Mouse (Mus musculus) hindbrain, embryonic 13.5 days (tissue): ENCODE results near the gene Ces3b. TPM values are rescaled to one million over a fixed set of nuclear protein-coding genes. Genes with fewer than 3 reads are reported as not detected.
"Not testable (repeated sequence)": the region's sequence is repeated elsewhere in the genome, so short reads cannot be mapped to it uniquely, and the experiment has no call there.

ENCODE experiments used
- ATAC-seq: fragments of 200-750 bp; cut with Nextera tagmentation; 2 replicates; pipeline ENCODE4 v1.8.0; 2017; ENCODE audit warnings: moderate TSS enrichment; ENCODE audit not compliant: low FRiP score
- H3K27ac ChIP-seq: fragments of 300-500 bp; sonication (generic); 2 replicates; pipeline ENCODE4 v1.5.1; 2015; ENCODE audit warnings: inconsistent platforms, mild to moderate bottlenecking, moderate library complexity
- H3K27me3 ChIP-seq: fragments of 300-500 bp; sonication (generic); 2 replicates; pipeline ENCODE4 v1.6.1; 2015; ENCODE audit warnings: mild to moderate bottlenecking, inconsistent platforms
- H3K36me3 ChIP-seq: fragments of 300-500 bp; sonication (generic); 2 replicates; pipeline ENCODE4 v1.6.1; 2015; ENCODE audit warnings: mild to moderate bottlenecking, inconsistent platforms
- H3K4me1 ChIP-seq: fragments of 300-500 bp; sonication (generic); replicated peaks from 2 replicates; pipeline ENCODE4 v1.6.1; 2015; ENCODE audit warnings: inconsistent platforms
- H3K4me2 ChIP-seq: fragments of 300-500 bp; sonication (generic); 2 replicates; pipeline ENCODE4 v1.6.1; 2015; ENCODE audit warnings: inconsistent platforms, mild to moderate bottlenecking, moderate library complexity
- H3K4me3 ChIP-seq: fragments of 300-500 bp; sonication (generic); 2 replicates; pipeline ENCODE4 v1.5.1; 2015; ENCODE audit warnings: mild to moderate bottlenecking, inconsistent platforms
- H3K9ac ChIP-seq: fragments of 300-500 bp; sonication (generic); 2 replicates; pipeline ENCODE4 v1.6.1; 2015; ENCODE audit warnings: mild to moderate bottlenecking, inconsistent platforms
- H3K9me3 ChIP-seq: fragments of 300-500 bp; sonication (generic); 2 replicates; pipeline ENCODE4 v1.6.1; 2016; ENCODE audit warnings: inconsistent platforms
- WGBS: fragments of 180-500 bp; shearing (Covaris S2); methylation state at CpG from one replicate; pipeline ENCODE4 v1.1.7; 2015; 5-methylcytosine and 5-hydroxymethylcytosine counted together
- polyA plus RNA-seq: library from polyadenylated mRNA; unstranded; fragments of >200 nt; fragmentation: Nextera tagmentation; extraction: Ambion mirVana; gene quantifications from 2 replicates; pipeline ENCODE4 v1.2.1, GENCODE M21; 2015

Gene Ces3b
- not detected in 2 replicates for polyA plus RNA-seq

GRCm38 (mm10) chr8:105083449-105084050, at the start of gene Ces3b:
TSS of gene Ces3b (plus strand) at chr8:105083753.
- no peaks in the 10 kb centered on the region for H3K9me3 ChIP-seq
- ATAC-seq: no peak
- no peaks in the 10 kb centered on the region for H3K36me3 ChIP-seq
- H3K9ac ChIP-seq: no peak within 1 kb of the TSS
- H3K27ac ChIP-seq: no peak within 1 kb of the TSS
- no peak within 1 kb of the TSS for H3K4me2 ChIP-seq
- no peaks in the 10 kb centered on the region for H3K27me3 ChIP-seq
- 80% methylated on average over 7 of the region's 7 CpGs for WGBS
- no peaks in the 10 kb centered on the region for H3K4me1 ChIP-seq
- H3K4me3 ChIP-seq: no peak within 1 kb of the TSS

GRCm38 (mm10) chr8:105043510-105043909, 40.0 kb upstream of the Ces3b start:
- Histone ChIP-seq H3K4me3 (no peak overlapping the region), H3K27ac (no peak overlapping the region), H3K27me3 (no peaks in the 10 kb centered on the region), H3K9me3 (no peaks in the 10 kb centered on the region), H3K4me2 (no peak overlapping the region), H3K36me3 (no peaks in the 10 kb centered on the region), H3K4me1 (no peaks in the 10 kb centered on the region), H3K9ac (no peak overlapping the region)
- WGBS: 70% methylated on average over 1 of the region's 1 CpGs
- no peak for ATAC-seq

- no peak for ATAC-seq
- 85% methylated on average over 3 of the region's 3 CpGs for WGBS
- no peaks in the 10 kb centered on the region for H3K27me3 ChIP-seq
- H3K4me3 ChIP-seq: no peak overlapping the region
- H3K4me2 ChIP-seq: no peak overlapping the region
- H3K36me3 ChIP-seq: no peaks in the 10 kb centered on the region
- no peak overlapping the region for H3K9ac ChIP-seq
- no peak overlapping the region for H3K27ac ChIP-seq
- no peaks in the 10 kb centered on the region for H3K4me1 ChIP-seq
- no peaks in the 10 kb centered on the region for H3K9me3 ChIP-seq
Observed at GRCm38 (mm10) chr8:105045824-105046401, 37.6 kb upstream of the Ces3b start.

DNA sequence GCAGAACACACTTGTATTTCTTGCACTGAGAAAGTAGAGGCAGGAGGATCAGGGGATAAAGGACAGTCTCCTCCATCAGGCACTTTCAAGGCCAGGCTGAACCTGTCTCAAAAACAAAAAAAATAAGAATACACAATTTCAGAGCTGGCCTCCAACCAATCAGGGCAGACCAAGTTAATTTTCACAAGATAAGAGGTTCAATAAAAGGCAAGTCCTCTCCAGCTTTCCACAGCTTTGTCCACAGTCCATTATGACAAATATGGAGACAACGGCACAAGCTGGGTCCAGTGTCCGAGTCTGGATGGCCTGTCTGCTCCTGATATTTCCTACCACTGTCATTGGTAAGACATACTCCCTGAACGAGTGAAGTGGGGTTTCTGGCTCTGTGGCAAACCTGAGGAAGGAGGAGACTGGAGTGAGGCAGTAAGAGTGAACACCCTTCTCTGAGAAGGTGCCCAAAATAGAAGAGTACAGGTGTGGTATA, 35.1 kb upstream of the Ces3b start, which contains the start of gene Ces3a:
Gene Ces3a, plus strand, starts transcription at position 231 of the 484 bp plus-strand sequence.
- H3K4me1 ChIP-seq: no peaks in the 10 kb centered on the region
- H3K36me3 ChIP-seq: no peaks in the 10 kb centered on the region
- no peak within 1 kb of the TSS for H3K4me2 ChIP-seq
- no peak within 1 kb of the TSS for H3K4me3 ChIP-seq
- H3K27ac ChIP-seq: no peak within 1 kb of the TSS
- H3K9me3 ChIP-seq: no peaks in the 10 kb centered on the region
- no peak within 1 kb of the TSS for H3K9ac ChIP-seq
- no peaks in the 10 kb centered on the region for H3K27me3 ChIP-seq
- no peak for ATAC-seq
- 82% methylated on average over 3 of the region's 3 CpGs for WGBS

- H3K27me3 ChIP-seq: no peaks in the 10 kb centered on the region
- H3K4me2 ChIP-seq: no peak overlapping the region
- no peaks in the 10 kb centered on the region for H3K9me3 ChIP-seq
- H3K4me1 ChIP-seq: no peaks in the 10 kb centered on the region
- H3K27ac ChIP-seq: no peak overlapping the region
- H3K9ac ChIP-seq: no peak overlapping the region
- no peaks in the 10 kb centered on the region for H3K36me3 ChIP-seq
- H3K4me3 ChIP-seq: no peak overlapping the region
- ATAC-seq: no peak
- WGBS: 94% methylated on average over 4 of the region's 4 CpGs
Observed at GRCm38 (mm10) chr8:105056211-105056610, 27.3 kb upstream of the Ces3b start.

DNA sequence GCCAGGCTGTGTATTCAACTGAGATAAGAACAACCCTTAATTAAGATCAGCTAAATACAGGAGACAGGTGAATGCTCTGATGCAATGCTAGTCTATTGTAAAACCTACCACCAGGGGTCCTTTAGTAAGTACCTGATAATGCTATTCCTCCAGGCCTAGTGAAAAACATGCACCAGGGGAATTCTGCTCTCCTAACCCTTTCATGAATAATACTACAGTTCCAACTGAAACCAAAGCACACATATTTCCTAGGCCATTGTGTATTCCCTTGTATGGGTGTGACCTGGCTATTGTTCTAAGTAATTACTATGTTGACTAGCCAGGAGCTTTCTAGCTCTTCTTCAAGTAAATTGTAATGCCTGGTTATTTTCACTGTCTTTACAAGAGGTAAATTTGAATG, 23.5 kb upstream of the Ces3b start:
- no peak for ATAC-seq
- Histone ChIP-seq H3K9me3 (no peaks in the 10 kb centered on the region), H3K36me3 (no peaks in the 10 kb centered on the region), H3K4me1 (no peaks in the 10 kb centered on the region), H3K27me3 (no peaks in the 10 kb centered on the region), H3K27ac (no peak overlapping the region), H3K4me2 (no peak overlapping the region), H3K9ac (no peak overlapping the region), H3K4me3 (no peak overlapping the region)

GRCm38 (mm10) chr8:105066761-105067160, 16.8 kb upstream of the Ces3b start:
- WGBS: 0% methylated on average over 1 of the region's 1 CpGs
- no peaks in the 10 kb centered on the region for H3K9me3 ChIP-seq
- no peak overlapping the region for H3K9ac ChIP-seq
- no peak overlapping the region for H3K27ac ChIP-seq
- no peak overlapping the region for H3K4me2 ChIP-seq
- no peaks in the 10 kb centered on the region for H3K27me3 ChIP-seq
- no peaks in the 10 kb centered on the region for H3K4me1 ChIP-seq
- no peak overlapping the region for H3K4me3 ChIP-seq
- 0 out of 2 replicates have a peak, but pooled peaks have one; percentile 49 for ATAC-seq
- no peaks in the 10 kb centered on the region for H3K36me3 ChIP-seq

GRCm38 (mm10) chr8:105067905-105068304, 15.6 kb upstream of the Ces3b start:
- H3K36me3 ChIP-seq, H3K4me2 ChIP-seq, H3K9ac ChIP-seq, H3K9me3 ChIP-seq, H3K4me3 ChIP-seq, H3K27ac ChIP-seq, H3K4me1 ChIP-seq, ATAC-seq, H3K27me3 ChIP-seq: not testable (repeated sequence)
- 69% methylated on average over 7 of the region's 7 CpGs for WGBS

DNA sequence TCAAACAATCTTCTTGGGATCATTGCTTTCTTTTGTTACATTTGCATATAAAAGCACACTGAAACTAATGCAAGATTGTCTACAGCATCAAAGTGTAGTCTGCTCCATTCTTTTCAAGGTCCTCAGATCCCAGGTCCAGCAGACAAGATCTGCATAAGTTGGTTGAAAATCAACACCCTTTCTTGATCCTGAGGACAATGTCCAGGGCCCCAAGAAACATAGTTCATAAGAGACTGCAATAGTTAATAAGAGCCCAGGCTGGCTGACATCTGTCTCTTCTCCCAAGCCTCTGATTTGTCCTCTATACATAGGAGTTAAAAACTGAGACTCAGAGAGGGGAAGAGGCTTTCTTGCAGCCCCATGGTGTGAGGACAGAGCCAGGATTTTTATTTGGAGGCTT, 14.6 kb upstream of the Ces3b start:
- Histone ChIP-seq H3K4me2 (no peak overlapping the region), H3K4me3 (no peak overlapping the region), H3K4me1 (no peaks in the 10 kb centered on the region), H3K27ac (no peak overlapping the region), H3K9ac (no peak overlapping the region), H3K36me3 (no peaks in the 10 kb centered on the region), H3K27me3 (no peaks in the 10 kb centered on the region), H3K9me3 (no peaks in the 10 kb centered on the region)
- ATAC-seq: no peak

- H3K27me3 ChIP-seq: no peaks in the 10 kb centered on the region
- WGBS: 98% methylated on average over 4 of the region's 4 CpGs
- H3K27ac ChIP-seq: no peak overlapping the region
- no peaks in the 10 kb centered on the region for H3K9me3 ChIP-seq
- no peak for ATAC-seq
- no peak overlapping the region for H3K4me3 ChIP-seq
- H3K4me2 ChIP-seq: no peak overlapping the region
- H3K36me3 ChIP-seq: no peaks in the 10 kb centered on the region
- no peaks in the 10 kb centered on the region for H3K4me1 ChIP-seq
- no peak overlapping the region for H3K9ac ChIP-seq
Observed at GRCm38 (mm10) chr8:105076601-105077000, 7.0 kb upstream of the Ces3b start.

DNA sequence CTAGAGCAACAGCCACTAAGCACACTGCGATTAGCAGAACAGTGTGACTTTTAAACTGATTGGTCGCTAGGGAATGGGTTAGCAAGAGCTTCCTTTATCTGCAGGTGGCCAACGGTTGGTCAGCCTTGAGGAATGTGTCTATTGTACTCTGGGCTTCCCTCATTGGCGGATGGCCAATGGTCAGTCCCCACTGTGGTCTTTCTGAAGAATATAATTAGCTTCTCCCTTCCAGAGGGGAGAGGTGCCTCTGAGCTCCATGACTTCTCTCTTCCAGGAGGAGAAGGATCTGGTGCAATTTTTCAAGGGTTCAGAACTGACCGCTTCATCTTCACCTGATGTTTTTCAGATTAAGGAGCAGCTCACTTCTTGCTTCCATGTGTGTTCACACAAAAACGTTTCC, 6.5 kb upstream of the Ces3b start:
- Histone ChIP-seq H3K27ac (no peak overlapping the region), H3K9me3 (no peaks in the 10 kb centered on the region), H3K4me3 (no peak overlapping the region), H3K4me1 (no peaks in the 10 kb centered on the region), H3K27me3 (no peaks in the 10 kb centered on the region), H3K36me3 (no peaks in the 10 kb centered on the region), H3K9ac (no peak overlapping the region), H3K4me2 (no peak overlapping the region)
- WGBS: 65% methylated on average over 6 of the region's 6 CpGs
- no peak for ATAC-seq

DNA sequence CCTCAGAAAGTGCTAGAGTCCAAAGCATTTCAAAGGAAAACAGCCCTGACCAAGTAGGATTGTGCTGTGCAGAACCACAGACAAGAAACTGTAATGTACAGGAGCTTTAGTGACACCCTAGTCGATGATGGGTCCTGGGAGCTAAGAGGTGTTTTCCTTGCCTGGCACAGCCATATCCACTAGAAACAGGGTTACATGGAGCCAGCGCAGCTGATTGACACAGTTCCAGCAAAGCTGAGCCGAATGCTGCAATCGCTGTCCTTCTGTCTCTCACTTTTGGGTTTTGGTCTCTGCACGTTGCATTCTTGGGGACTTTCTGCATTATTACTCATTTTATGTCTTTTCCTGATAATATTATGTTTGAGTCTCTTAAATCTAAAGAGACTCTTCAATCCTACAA, 5.0 kb upstream of the Ces3b start:
- Histone ChIP-seq H3K36me3 (no peaks in the 10 kb centered on the region), H3K4me1 (no peaks in the 10 kb centered on the region), H3K27me3 (no peaks in the 10 kb centered on the region), H3K27ac (no peak overlapping the region), H3K4me3 (no peak overlapping the region), H3K9me3 (no peaks in the 10 kb centered on the region), H3K4me2 (no peak overlapping the region), H3K9ac (no peak overlapping the region)
- no peak for ATAC-seq
- WGBS: 92% methylated on average over 5 of the region's 5 CpGs

GRCm38 (mm10) chr8:105080814-105081336, 2.7 kb upstream of the Ces3b start:
- no peak overlapping the region for H3K27ac ChIP-seq
- 77% methylated on average over 5 of the region's 5 CpGs for WGBS
- no peak for ATAC-seq
- H3K4me1 ChIP-seq: no peaks in the 10 kb centered on the region
- no peak overlapping the region for H3K4me3 ChIP-seq
- H3K4me2 ChIP-seq: no peak overlapping the region
- H3K27me3 ChIP-seq: no peaks in the 10 kb centered on the region
- no peaks in the 10 kb centered on the region for H3K9me3 ChIP-seq
- H3K9ac ChIP-seq: no peak overlapping the region
- H3K36me3 ChIP-seq: no peaks in the 10 kb centered on the region
